9 mouse cellular contexts compared by ENCODE assay signal in genomic region chr16:22302606-22303005, GRCm38 (mm10). TPM values are rescaled to one million over a fixed set of nuclear protein-coding genes. Genes with fewer than 3 reads are reported as not detected.
DNase-seq lines count a peak whose midpoint lies in the region; ATAC-seq and TF ChIP-seq lines count a peak whose summit lies in the region.
"Had no signal": no experiment of that assay in that cellular context is flagged by ENCODE, and none has a peak within 500 bp of the region (broad histone marks: within the 10 kb centered on the region; RNA-seq: fewer than 3 reads in every experiment).

No protein-coding gene starts in this region.

- TF ChIP-seq EP300 in CH12.LX (IDR thresholded peaks at IDR 0.05; ENCODE audit: low read length) = no peak
- no peak for TF ChIP-seq EP300 in liver, embryonic 14.5 days (IDR thresholded peaks at IDR 0.05; ENCODE audit: low read depth)

- no peaks in the 10 kb centered on the region for H3K9me3 ChIP-seq in CH12.LX (replicated peaks; ENCODE audit: low read length)
- no peaks in the 10 kb centered on the region for H3K9me3 ChIP-seq in liver, embryonic 14.5 days (ENCODE audit: control insufficient read depth, low read length)
- H3K9me3 ChIP-seq: heart, embryonic 15.5 days had no signal

- no peaks in the 10 kb centered on the region for H3K36me3 ChIP-seq in CH12.LX (replicated peaks in 1 of 2; ENCODE audit: control insufficient read depth in 1 of 2, insufficient read depth in 1 of 2, low read length in 1 of 2)
- no peaks in the 10 kb centered on the region for H3K36me3 ChIP-seq in liver, embryonic 14.5 days (replicated peaks; ENCODE audit: control insufficient read depth, insufficient read depth, low read depth)
- H3K36me3 ChIP-seq: heart, embryonic 15.5 days had no signal

- TF ChIP-seq POLR2A in CH12.LX (IDR thresholded peaks at IDR 0.05; ENCODE audit: low read depth, low read length) = no peak

- no peak for ATAC-seq in liver, embryonic 14.5 days (ENCODE audit: insufficient read depth)

- H3K4me3 ChIP-seq in CH12.LX (replicated peaks in 1 of 3; ENCODE audit: low read depth in 2 of 3, low read length in 2 of 3, poor library complexity in 1 of 3) = no peak overlapping the region
- no peak overlapping the region for H3K4me3 ChIP-seq in liver, embryonic 14.5 days (ENCODE audit: insufficient read depth in 1 of 2, low read depth in 2 of 2, low read length in 2 of 2)
- H3K4me3 ChIP-seq: heart, embryonic 15.5 days had no signal

- in situ Hi-C loops in CH12.LX (cut with MboI; ENCODE audit: low pct_ligation_motif_present, low pct_unique_long_range_greater_than_20kb, low sequenced_read_pairs) = no loop called here

- peak; percentile 92 for TF ChIP-seq RAD21 in CH12.LX (IDR thresholded peaks at IDR 0.05; ENCODE audit: low read depth, low read length)

- peak; percentile 88 to 93 for TF ChIP-seq CTCF in CH12.LX (conservative IDR thresholded peaks at IDR 0.05 in 1 of 2, IDR thresholded peaks at IDR 0.05 in 1 of 2; ENCODE audit: low read depth in 2 of 2, low read length in 2 of 2)
- TF ChIP-seq CTCF in liver, embryonic 14.5 days (IDR thresholded peaks at IDR 0.05; ENCODE audit: low read depth) = peak; percentile 89

- H3K27me3 ChIP-seq in CH12.LX (replicated peaks) = no peaks in the 10 kb centered on the region
- H3K27me3 ChIP-seq in liver, embryonic 14.5 days (ENCODE audit: control insufficient read depth, insufficient read depth, low read length) = no peaks in the 10 kb centered on the region
- H3K27me3 ChIP-seq: heart, embryonic 15.5 days had no signal

- no peaks in the 10 kb centered on the region for H3K79me2 ChIP-seq in CH12.LX (replicated peaks; ENCODE audit: control insufficient read depth, extremely low read depth, insufficient read depth, poor library complexity, severe bottlenecking)

- no peak overlapping the region for H3K27ac ChIP-seq in CH12.LX (ENCODE audit: insufficient read depth, low read depth)
- H3K27ac ChIP-seq in liver, embryonic 14.5 days = no peak overlapping the region
- H3K27ac ChIP-seq: heart, embryonic 15.5 days had no signal

- H3K4me1 ChIP-seq in CH12.LX (ENCODE audit: control insufficient read depth in 1 of 2, insufficient read depth in 2 of 2) = peaks cover 5 to 6% of the 10 kb centered on the region in 2 experiments
- H3K4me1 ChIP-seq in liver, embryonic 14.5 days (replicated peaks; ENCODE audit: control insufficient read depth in 2 of 2, insufficient read depth in 2 of 2, low read length in 1 of 2) = no peaks in the 10 kb centered on the region
- H3K4me1 ChIP-seq: heart, embryonic 15.5 days had no signal

- WGBS in liver, embryonic 14.5 days (ENCODE audit: insufficient replicate concordance) = 19% methylated on average over 5 of the region's 5 CpGs

- H3K4me2 ChIP-seq in CH12.LX (ENCODE audit: insufficient read depth, low read depth, poor library complexity, severe bottlenecking) = no peak overlapping the region
- no peak overlapping the region for H3K4me2 ChIP-seq in liver, embryonic 14.5 days (ENCODE audit: low read depth)
- H3K4me2 ChIP-seq: heart, embryonic 15.5 days had no signal

- peak; percentile 85 for DNase-seq in CH12.LX (ENCODE audit: extremely low read depth)
- DNase-seq in adrenal gland, postnatal 10 days = peak; percentile 85
- peak; percentile 42 for DNase-seq in embryo, embryonic 11.5 days (ENCODE audit: low read depth, low spot score)
- DNase-seq in gastrocnemius, postnatal 4 days (ENCODE audit: low spot score in 2 of 2) = peak; percentile 59 to 79
- peak; percentile 89 for DNase-seq in kidney, postnatal 10 days
- peak; percentile 9 to 18 (median 9) for DNase-seq in liver, embryonic 14.5 days (ENCODE audit: low read depth in 3 of 3, low spot score in 3 of 3)
- peak; percentile 87 for DNase-seq in retina, embryonic 14.5 days (ENCODE audit: low spot score)
- DNase-seq in thymus, postnatal 25 days = peak; percentile 66

- dilution Hi-C loops in CH12.LX (cut with MboI; ENCODE audit: extremely low pct_ligation_motif_present, extremely low pct_unique_long_range_greater_than_20kb, low sequenced_read_pairs) = no loop called here

- no peak overlapping the region for H3K9ac ChIP-seq in CH12.LX (ENCODE audit: insufficient read depth, low read depth)
- H3K9ac ChIP-seq in liver, embryonic 14.5 days (replicated peaks) = no peak overlapping the region
- H3K9ac ChIP-seq: heart, embryonic 15.5 days had no signal

TF ChIP-seq in CH12.LX, 34 proteins besides CTCF, POLR2A, EP300 and RAD21:
- TF ChIP-seq POLR2AphosphoS2 (IDR thresholded peaks at IDR 0.05; ENCODE audit: low read depth, low read length) = no peak
- no peak; the same call in 1 of the 2 replicates for TF ChIP-seq JUND (conservative IDR thresholded peaks at IDR 0.05; ENCODE audit: low read depth, low read length)
- no peak for TF ChIP-seq ELF1 (IDR thresholded peaks at IDR 0.05; ENCODE audit: low read depth, low read length)
- TF ChIP-seq MEF2A (IDR thresholded peaks at IDR 0.05; ENCODE audit: borderline replicate concordance, low read depth, low read length) = 0 out of 2 replicates have a peak, but pooled peaks have one; percentile 46
- peak; percentile 42; the same call in 1 of the 2 replicates for TF ChIP-seq IRF4 (IDR thresholded peaks at IDR 0.05; ENCODE audit: low read depth, low read length)
- TF ChIP-seq JUN (IDR thresholded peaks at IDR 0.05; ENCODE audit: insufficient read depth, low read depth, low read length) = no peak
- peak; percentile 68 for TF ChIP-seq ZC3H11A (IDR thresholded peaks at IDR 0.05; ENCODE audit: low read depth, low read length)
- no peak for TF ChIP-seq SIN3A (IDR thresholded peaks at IDR 0.05; ENCODE audit: low read length)
- no peak for TF ChIP-seq ZNF384 (IDR thresholded peaks at IDR 0.05; ENCODE audit: low read depth, low read length)
- no peak for TF ChIP-seq PAX5 (IDR thresholded peaks at IDR 0.05; ENCODE audit: low read length)
- peak; percentile 92 for TF ChIP-seq SMC3 (IDR thresholded peaks at IDR 0.05; ENCODE audit: low read depth, low read length)
- TF ChIP-seq ETS1 (conservative IDR thresholded peaks at IDR 0.05; ENCODE audit: low read depth, low read length) = no peak
- no peak for TF ChIP-seq MYC (IDR thresholded peaks at IDR 0.05; ENCODE audit: low read depth, low read length)
- no peak for TF ChIP-seq NRF1 (IDR thresholded peaks at IDR 0.05; ENCODE audit: low read depth, low read length)

RNA-seq across cellular contexts. Expression of gene Tra2b, which starts 36.8 kb away (rescaled TPM):
- 216 and 311 TPM in 2 replicates for total RNA-seq in CH12.LX (2012; rRNA removed)
- total RNA-seq in CH12.LX (2014; rRNA removed) = 272 and 304 TPM in 2 replicates
- 392 and 405 TPM in 2 replicates for polyA plus RNA-seq in CH12.LX (2012; ENCODE audit: insufficient read length, low read depth)
- 100 to 1,000 TPM; 107 to 109 TPM for total RNA-seq in adrenal gland, postnatal 10 days (2021)
- 10 to 100 TPM; 86.1 to 95.0 TPM for total RNA-seq in gastrocnemius, postnatal 4 days (2021)
- 47.8 and 69.7 TPM in 2 replicates for polyA plus RNA-seq in liver, embryonic 14.5 days (2012; rRNA removed)
- polyA plus RNA-seq in liver, embryonic 14.5 days (2014; fragmentation: Nextera tagmentation; extraction: Ambion mirVana) = 140 and 145 TPM in 2 replicates

Comparison
In these comparisons a context has a peak if more than half of its experiments do, and no peak if none do; other contexts are left out.
1. DNase-seq: peak in every context shown above with its lines; median percentile 89 in kidney, postnatal 10 days; 87 in retina, embryonic 14.5 days; 85 in CH12.LX; 85 in adrenal gland, postnatal 10 days; 69 in gastrocnemius, postnatal 4 days; 66 in thymus, postnatal 25 days; 42 in embryo, embryonic 11.5 days; 9 in liver, embryonic 14.5 days.